Mouse (Mus musculus) T-helper 1 cell (primary cell): Measurements from ENCODE around the gene Gm14698.
"Not testable (repeated sequence)": the region's sequence is repeated elsewhere in the genome, so short reads cannot be mapped to it uniquely, and the experiment has no call there.

Experiments used
- in situ Hi-C: fragments of 300-600 bp; cut with MboI, MseI; formaldehyde crosslinking; loops from one replicate; pipeline ENCODE4 v1.15.1; 2025; ENCODE audit warnings: high pct_unique_total_duplicates

The Gm14698 gene

DNA sequence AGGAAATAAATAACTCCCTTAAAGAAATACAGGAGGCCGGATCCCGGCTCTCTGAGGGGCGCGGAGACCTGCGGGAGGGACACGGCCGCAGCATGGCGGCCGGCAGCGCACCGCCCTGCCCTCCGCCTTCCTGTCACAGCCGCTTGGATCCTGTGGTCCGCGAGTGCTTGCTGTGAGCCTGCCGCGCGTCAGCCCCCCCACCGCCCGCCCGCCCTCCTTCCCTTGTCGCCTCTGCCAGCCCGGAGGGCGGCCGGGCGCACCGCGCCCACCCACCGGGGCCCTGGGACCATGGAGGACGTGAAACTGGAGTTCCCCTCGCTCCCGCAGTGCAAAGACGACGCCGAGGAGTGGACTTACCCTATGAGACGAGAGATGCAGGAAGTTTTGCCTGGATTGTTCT, at the start of gene Gm14698:
Gm14698 (plus strand) TSS at position 35 of the 400 bp plus-strand sequence.
- in situ Hi-C loops, result not testable (repeated sequence)

DNA sequence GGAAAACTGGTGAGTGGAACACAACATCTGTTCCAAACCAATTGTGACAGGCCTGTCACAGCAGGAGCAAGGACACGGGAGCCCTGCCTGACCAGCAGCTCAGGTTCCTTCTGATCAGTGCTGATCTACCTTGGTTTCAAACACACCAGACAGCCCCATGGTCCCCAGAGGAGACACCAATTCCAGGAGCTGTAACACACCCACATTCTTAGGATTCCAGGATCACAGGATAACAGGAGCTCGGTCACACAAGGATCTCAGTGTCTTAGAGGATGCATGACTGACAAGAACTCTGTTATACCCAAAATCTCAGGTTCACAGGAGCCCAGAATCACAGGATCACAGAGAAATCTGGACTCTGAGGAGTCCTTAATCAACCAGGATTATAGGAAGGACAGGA, 444 bp upstream of the Gm14698 start:
- in situ Hi-C loops, result not testable (repeated sequence)

DNA sequence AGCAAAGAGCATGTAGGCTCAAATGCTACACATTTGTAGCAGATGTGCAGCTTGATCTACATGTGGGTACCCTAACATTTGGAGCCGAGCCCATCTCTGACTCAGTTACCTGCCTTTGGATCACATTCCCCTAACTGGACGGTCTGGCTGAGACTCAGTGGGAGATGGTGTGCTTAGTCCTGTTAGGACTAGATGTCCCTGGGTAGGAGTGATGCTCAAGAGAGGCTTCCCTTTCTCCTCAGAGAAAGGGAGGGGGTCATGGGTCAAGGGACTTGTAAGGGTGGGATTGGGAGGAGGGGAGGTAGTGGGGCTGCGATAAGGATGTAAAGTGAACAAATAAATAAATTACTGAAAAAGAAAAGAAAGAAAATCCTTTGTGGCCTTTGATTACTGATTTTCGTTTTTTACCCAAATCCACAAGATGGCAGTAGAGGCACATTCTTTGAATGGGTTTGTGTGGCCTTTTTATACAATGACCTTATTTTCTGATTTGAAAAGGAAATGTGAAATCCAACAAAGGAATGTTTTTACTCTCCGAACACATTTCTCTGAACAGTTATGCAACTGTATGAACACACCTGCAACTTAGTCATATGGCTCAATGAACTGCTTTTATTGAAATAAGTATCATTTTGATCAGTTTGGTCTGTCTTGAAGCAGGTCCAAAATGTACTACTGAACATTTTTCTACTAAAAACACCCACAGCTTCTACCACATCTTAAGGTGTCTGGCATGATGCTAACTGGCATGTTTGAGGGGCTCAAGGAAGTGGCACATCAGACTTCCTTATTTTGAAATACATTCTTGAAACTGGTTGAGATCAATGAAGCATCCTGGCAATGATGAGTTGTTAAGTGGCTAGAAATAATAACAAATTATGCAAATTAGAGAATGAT, 18.9 kb downstream of the Gm14698 start:
- in situ Hi-C loops, result no loop called here

DNA sequence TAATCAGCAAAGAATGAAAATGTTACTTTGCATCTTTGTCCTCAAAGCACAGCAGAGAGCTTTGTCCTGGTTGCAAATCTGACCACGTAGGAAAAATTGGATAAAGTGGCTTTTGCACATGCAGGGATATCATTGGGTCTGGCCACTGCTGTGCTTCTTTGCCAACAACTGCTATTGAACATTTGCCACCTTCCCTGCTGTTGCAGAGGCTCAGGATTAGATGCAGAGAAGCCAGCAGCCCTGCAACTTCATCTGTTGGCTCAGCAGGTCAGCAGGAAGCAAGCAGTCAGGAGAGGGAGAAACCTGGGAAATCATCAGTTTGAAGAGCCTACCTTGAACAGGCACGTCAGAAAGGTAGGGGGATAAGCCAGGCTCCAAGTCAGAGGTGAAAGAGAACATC, 44.3 kb downstream of the Gm14698 start:
- in situ Hi-C loops, result no loop called here
